Mouse (Mus musculus): ENCODE data around the gene Epx. TPM values are rescaled to one million over a fixed set of nuclear protein-coding genes. Genes with fewer than 3 reads are reported as not detected.
A peak's percentile ranks its signal among the peaks of the same experiment; 100 is the strongest.

Gene Epx
- polyA plus RNA-seq, 1 experiment from 2014 or later, result 0.36 TPM

DNA sequence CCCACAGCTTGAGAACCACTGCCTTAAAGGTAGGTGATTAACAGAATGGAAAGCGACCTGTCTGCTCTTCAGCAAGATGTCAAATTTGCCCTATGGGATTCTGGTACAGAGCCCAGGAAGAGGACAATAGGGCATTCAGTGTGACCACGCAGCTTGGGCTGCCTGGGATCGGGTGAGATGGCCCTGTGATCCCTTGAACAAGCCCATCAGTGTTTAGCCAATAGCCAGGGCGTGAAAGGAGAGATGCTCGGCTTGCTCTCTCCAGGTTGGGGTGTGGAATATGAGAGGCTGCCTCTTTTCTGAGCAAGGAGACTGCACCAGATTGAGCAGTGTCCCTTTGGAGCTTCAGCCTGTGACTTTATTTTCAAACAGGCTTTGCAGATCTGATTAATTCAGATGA lies 53.8 kb downstream of the Epx start:
- H3K9me3 ChIP-seq, result no peaks in the 10 kb centered on the region
- peaks cover 7% of the 10 kb centered on the region for H3K4me1 ChIP-seq
- no peak overlapping the region for H3K4me3 ChIP-seq
- no peak overlapping the region for H3K27ac ChIP-seq
- no peak overlapping the region for H3K9ac ChIP-seq
- WGBS, result 42% methylated on average over 5 of the region's 5 CpGs
- ATAC-seq (replicated peaks), result no peak
- H3K27me3 ChIP-seq (replicated peaks), result no peaks in the 10 kb centered on the region
- H3K36me3 ChIP-seq (replicated peaks), result no peaks in the 10 kb centered on the region
- H3K4me2 ChIP-seq, result no peak overlapping the region

DNA sequence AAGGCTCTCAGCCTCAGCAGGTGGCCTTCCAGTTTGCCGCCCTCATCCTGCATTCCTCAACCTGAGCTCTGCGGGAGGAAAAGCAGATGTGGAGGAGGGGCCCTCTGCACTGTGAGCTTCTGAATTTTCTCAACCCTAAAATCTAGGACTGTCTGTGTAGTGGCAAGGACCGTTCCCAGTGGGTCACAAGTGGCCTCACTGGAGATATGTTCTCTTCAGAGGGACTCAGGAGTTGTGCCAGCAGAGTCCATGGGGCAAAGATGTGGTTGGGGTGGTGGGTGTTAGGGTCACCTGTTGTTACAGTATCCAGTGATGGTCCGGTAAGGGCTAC lies 57.9 kb downstream of the Epx start:
- H3K4me2 ChIP-seq, result peak overlapping the region; percentile 62
- no peaks in the 10 kb centered on the region for H3K36me3 ChIP-seq (replicated peaks)
- 34% methylated on average over 4 of the region's 4 CpGs for WGBS
- peak overlapping the region; percentile 37 for H3K4me3 ChIP-seq
- H3K4me1 ChIP-seq, result peaks cover 11% of the 10 kb centered on the region
- no peaks in the 10 kb centered on the region for H3K9me3 ChIP-seq
- H3K9ac ChIP-seq, result peak overlapping the region; percentile 52; the same call in 1 of the 2 replicates
- H3K27ac ChIP-seq, result no peak overlapping the region
- ATAC-seq (replicated peaks), result peak; percentile 60; the same call in 1 of the 2 replicates
- H3K27me3 ChIP-seq (replicated peaks), result no peaks in the 10 kb centered on the region

DNA sequence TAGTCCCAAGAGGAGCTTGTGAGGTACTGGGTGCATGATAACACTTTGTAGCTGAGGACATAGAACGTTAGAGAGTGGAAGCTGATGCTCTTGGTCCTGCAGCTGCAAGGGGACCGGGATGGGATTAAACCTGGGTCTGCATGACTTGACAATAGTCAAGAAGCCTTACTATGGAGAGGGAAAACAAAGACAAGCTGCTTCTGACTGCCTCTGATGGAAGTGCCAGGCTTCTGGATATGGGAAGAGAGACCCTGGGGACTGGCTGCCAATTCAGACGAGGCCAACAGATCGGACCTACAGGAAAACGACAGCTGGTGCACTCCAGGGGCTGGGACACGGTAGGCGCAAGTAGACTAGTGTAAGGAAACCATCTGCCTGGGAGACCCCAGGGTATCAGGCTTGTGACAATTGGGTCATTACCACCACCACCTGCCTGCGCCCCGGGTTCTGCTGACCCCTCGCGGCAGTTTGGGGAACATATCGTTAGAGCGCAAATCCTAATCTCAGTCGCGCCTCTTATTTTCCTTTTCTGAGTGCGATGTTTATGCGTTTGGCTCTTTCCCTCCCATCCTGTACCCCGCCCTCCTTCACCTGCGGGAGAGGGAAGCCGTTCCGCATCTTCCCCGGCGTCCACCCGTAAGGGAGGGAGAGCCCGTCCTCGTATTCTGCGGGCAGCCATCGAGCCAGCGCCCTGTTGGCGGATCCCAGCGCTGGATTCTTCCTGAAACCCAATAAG lies 58.5 kb downstream of the Epx start:
- Histone ChIP-seq H3K27ac (peak overlapping the region; percentile 50; the same call in 1 of the 2 replicates), H3K36me3 (replicated peaks) (no peaks in the 10 kb centered on the region), H3K4me1 (peaks cover 11% of the 10 kb centered on the region), H3K27me3 (replicated peaks) (no peaks in the 10 kb centered on the region), H3K4me3 (peak overlapping the region; percentile 37), H3K9me3 (no peaks in the 10 kb centered on the region), H3K9ac (peak overlapping the region; percentile 52), H3K4me2 (peak overlapping the region; percentile 62)
- 1% methylated on average over 31 of the region's 31 CpGs for WGBS
- peak; percentile 75 for ATAC-seq (replicated peaks)

DNA sequence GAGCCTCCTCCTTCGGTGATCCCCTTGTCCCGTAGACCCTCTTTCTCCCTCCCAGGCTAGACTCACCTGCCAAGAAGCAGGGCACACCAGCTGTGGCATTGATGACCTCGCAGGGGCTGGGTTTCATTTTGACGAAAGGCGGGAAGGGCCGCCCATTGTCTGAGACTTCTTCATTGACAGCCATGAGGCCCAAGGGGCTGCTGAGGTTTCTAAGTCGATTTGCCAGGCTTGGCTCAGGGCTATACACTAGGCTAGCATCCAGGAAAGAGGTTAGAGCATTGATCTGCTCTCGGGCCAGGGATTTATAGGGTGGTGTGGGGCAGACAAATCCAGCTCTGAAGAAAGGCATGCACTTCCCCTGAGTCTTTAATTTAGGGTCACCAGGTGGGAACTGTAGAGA lies 60.5 kb downstream of the Epx start:
- H3K4me1 ChIP-seq, result peaks cover 15% of the 10 kb centered on the region
- ATAC-seq (replicated peaks), result no peak

More for the DNA sequence above, 60.5 kb downstream of the Epx start:
- H3K9me3 ChIP-seq, result no peaks in the 10 kb centered on the region
- H3K36me3 ChIP-seq (replicated peaks), result no peaks in the 10 kb centered on the region
- no peak overlapping the region for H3K9ac ChIP-seq
- no peak overlapping the region for H3K4me3 ChIP-seq
- 60% methylated on average over 8 of the region's 8 CpGs for WGBS
- no peak overlapping the region for H3K4me2 ChIP-seq
- no peak overlapping the region for H3K27ac ChIP-seq
- H3K27me3 ChIP-seq (replicated peaks), result no peaks in the 10 kb centered on the region

Other genes starting within 250 kb of the Epx start
- 0.83 and 1.2 TPM in 2 replicates for gene Rnf43, start 212.8 kb downstream of the Epx start, polyA plus RNA-seq (2015; fragmentation: Nextera tagmentation; extraction: Ambion mirVana)
- gene Supt4a, start 138.0 kb downstream of the Epx start, polyA plus RNA-seq (2015; fragmentation: Nextera tagmentation; extraction: Ambion mirVana), result 136 and 137 TPM in 2 replicates
- gene Tspoap1, start 115.0 kb downstream of the Epx start, polyA plus RNA-seq (2015; fragmentation: Nextera tagmentation; extraction: Ambion mirVana), result 65.8 and 72.5 TPM in 2 replicates
- gene Mpo, start 82.0 kb downstream of the Epx start, polyA plus RNA-seq (2015; fragmentation: Nextera tagmentation; extraction: Ambion mirVana), result 0.12 and 1.2 TPM in 2 replicates
- 1.5 and 1.8 TPM in 2 replicates for gene Lpo, start 47.2 kb downstream of the Epx start, polyA plus RNA-seq (2015; fragmentation: Nextera tagmentation; extraction: Ambion mirVana)
- 12.1 and 12.8 TPM in 2 replicates for gene Mks1, start 22.3 kb downstream of the Epx start, polyA plus RNA-seq (2015; fragmentation: Nextera tagmentation; extraction: Ambion mirVana)
- not detected in 2 replicates for gene Olfr462, start 16.7 kb upstream of the Epx start, polyA plus RNA-seq (2015; fragmentation: Nextera tagmentation; extraction: Ambion mirVana)
- gene Olfr463, start 21.9 kb upstream of the Epx start, polyA plus RNA-seq (2015; fragmentation: Nextera tagmentation; extraction: Ambion mirVana), result not detected in 2 replicates
- gene Olfr464, start 45.4 kb upstream of the Epx start, polyA plus RNA-seq (2015; fragmentation: Nextera tagmentation; extraction: Ambion mirVana), result 0.14 and 0.25 TPM in 2 replicates
- gene Dynll2, start 112.0 kb upstream of the Epx start, polyA plus RNA-seq (2015; fragmentation: Nextera tagmentation; extraction: Ambion mirVana), result 65.3 and 65.8 TPM in 2 replicates
- 229 and 241 TPM in 2 replicates for gene Srsf1, start 171.8 kb upstream of the Epx start, polyA plus RNA-seq (2015; fragmentation: Nextera tagmentation; extraction: Ambion mirVana)
- gene Vezf1, start 192.7 kb upstream of the Epx start, polyA plus RNA-seq (2015; fragmentation: Nextera tagmentation; extraction: Ambion mirVana), result 50.6 and 52.2 TPM in 2 replicates
- 50.2 and 54.6 TPM in 2 replicates for gene Cuedc1, start 222.5 kb upstream of the Epx start, polyA plus RNA-seq (2015; fragmentation: Nextera tagmentation; extraction: Ambion mirVana)